Mouse (Mus musculus) CD4-positive naive resting alpha-beta T cell, adult 76 days (primary cell): Measurements from ENCODE around the gene Vmn1r57. TPM values are rescaled to one million over a fixed set of nuclear protein-coding genes. Genes with fewer than 3 reads are reported as not detected.

Experiments used
- total RNA-seq: library from RNA; stranded (reverse); gene quantifications from one replicate; pipeline ENCODE4 v1.2.4, GENCODE M21; 2023

Vmn1r57 gene
- not detected for total RNA-seq

DNA sequence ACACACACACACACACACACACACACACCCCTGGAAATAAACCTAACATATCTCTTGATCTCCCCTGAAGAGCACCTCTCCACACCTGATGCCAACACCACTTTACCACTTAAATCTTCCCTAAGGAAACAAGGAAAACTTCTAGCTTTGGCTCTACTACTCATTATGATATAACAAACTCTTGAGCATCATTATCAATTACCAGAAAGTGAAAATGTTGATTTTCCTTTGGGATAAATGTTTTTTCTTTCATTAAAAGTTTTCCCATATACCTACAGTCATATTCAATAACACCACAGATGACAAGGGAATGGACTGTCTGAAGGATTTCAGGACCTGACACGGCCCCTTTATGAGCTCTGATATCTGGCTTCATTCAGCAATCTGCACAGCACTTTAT is at the start of gene Vmn1r57:
TSS of gene Vmn1r57 (plus strand) at position 301 of the 400 bp plus-strand sequence.

DNA sequence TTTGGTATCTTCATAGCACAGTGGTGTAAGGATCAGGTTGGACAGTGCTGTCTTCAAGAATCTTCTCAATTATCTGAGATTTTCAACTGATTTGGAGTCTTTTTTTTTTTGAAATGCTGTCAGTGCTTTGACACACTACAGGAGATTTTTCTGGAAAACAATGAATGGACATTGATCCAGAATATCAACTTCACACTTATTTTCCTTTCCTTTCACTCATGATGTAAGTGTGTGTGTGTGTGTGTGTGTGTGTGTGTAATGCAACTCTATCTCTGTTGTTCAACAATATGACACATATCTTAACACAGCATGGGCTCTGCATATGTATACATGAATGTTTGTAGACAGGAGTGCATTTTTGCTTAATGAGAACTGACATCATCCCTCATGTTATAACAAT is 21.6 kb upstream of the Vmn1r57 start, which contains the start of gene Vmn1r56:
TSS of gene Vmn1r56 (minus strand) at position 101 of the 400 bp plus-strand sequence.

Other genes with a start within 250 kb of the Vmn1r57 start
- not detected for gene Sbk3, start 247.3 kb upstream of the Vmn1r57 start, total RNA-seq
- gene Zfp579, start 222.3 kb upstream of the Vmn1r57 start, total RNA-seq = 28.5 TPM
- gene Zfp524, start 204.1 kb upstream of the Vmn1r57 start, total RNA-seq = 10.3 TPM
- 59.9 TPM for gene Fiz1, start 203.8 kb upstream of the Vmn1r57 start, total RNA-seq
- gene Gm44973, start 203.0 kb upstream of the Vmn1r57 start, total RNA-seq = not detected
- 59.4 TPM for gene Zfp865, start 198.1 kb upstream of the Vmn1r57 start, total RNA-seq
- 0.23 TPM for gene Ccdc106, start 197.9 kb upstream of the Vmn1r57 start, total RNA-seq
- gene 4632433K11Rik, start 184.4 kb upstream of the Vmn1r57 start, total RNA-seq = 1.7 TPM
- gene Zfp784, start 180.0 kb upstream of the Vmn1r57 start, total RNA-seq = 7.5 TPM
- gene Zfp580, start 167.0 kb upstream of the Vmn1r57 start, total RNA-seq = 2.5 TPM
- gene U2af2, start 156.3 kb upstream of the Vmn1r57 start, total RNA-seq = 436 TPM
- gene Epn1, start 138.3 kb upstream of the Vmn1r57 start, total RNA-seq = 114 TPM
- gene Rfpl4, start 101.5 kb upstream of the Vmn1r57 start, total RNA-seq = not detected
- not detected for gene Rasl2-9, start 92.5 kb upstream of the Vmn1r57 start, total RNA-seq
- not detected for gene Vmn1r55, start 68.8 kb upstream of the Vmn1r57 start, total RNA-seq
- not detected for gene Vmn1r56, start 21.7 kb upstream of the Vmn1r57 start, total RNA-seq
- gene Gm5065, start 132.0 kb downstream of the Vmn1r57 start, total RNA-seq = not detected
- not detected for gene Nlrp2, start 132.5 kb downstream of the Vmn1r57 start, total RNA-seq
- gene Vmn1r58, start 194.9 kb downstream of the Vmn1r57 start, total RNA-seq = not detected
- not detected for gene Vmn1r59, start 238.3 kb downstream of the Vmn1r57 start, total RNA-seq